Mouse (Mus musculus) limb, embryonic 12.5 days (tissue): ENCODE data around the gene Gm28305. TPM values are rescaled to one million over a fixed set of nuclear protein-coding genes. Genes with fewer than 3 reads are reported as not detected.

Experiments used
- ATAC-seq: fragments of 200-750 bp; cut with Nextera tagmentation; 2 replicates; pipeline ENCODE4 v1.8.0; 2017; ENCODE audit warnings: low read depth, moderate TSS enrichment; ENCODE audit not compliant: insufficient number of reproducible peaks, insufficient read depth, low FRiP score, low TSS enrichment
- H3K27ac ChIP-seq: fragments of 300-500 bp; sonication (generic); 2 replicates; pipeline ENCODE4 v1.5.1; 2016; ENCODE audit warnings: mild to moderate bottlenecking, moderate library complexity
- H3K27me3 ChIP-seq: fragments of 300-500 bp; sonication (generic); 2 replicates; pipeline ENCODE4 v1.6.1; 2016; ENCODE audit warnings: mild to moderate bottlenecking, moderate library complexity
- H3K36me3 ChIP-seq: fragments of 300-500 bp; sonication (generic); 2 replicates; pipeline ENCODE4 v1.6.1; 2016; ENCODE audit warnings: mild to moderate bottlenecking, moderate library complexity
- H3K4me1 ChIP-seq: fragments of 300-500 bp; sonication (generic); replicated peaks from 2 replicates; pipeline ENCODE4 v1.6.1; 2016
- H3K4me2 ChIP-seq: fragments of 300-500 bp; sonication (generic); 2 replicates; pipeline ENCODE4 v1.6.1; 2016; ENCODE audit warnings: mild to moderate bottlenecking, moderate library complexity
- H3K4me3 ChIP-seq: fragments of 300-500 bp; sonication (generic); replicated peaks from 2 replicates; pipeline ENCODE4 v1.5.1; 2016; ENCODE audit warnings: mild to moderate bottlenecking
- H3K9ac ChIP-seq: fragments of 300-500 bp; sonication (generic); replicated peaks from 2 replicates; pipeline ENCODE4 v1.6.1; 2016; ENCODE audit warnings: mild to moderate bottlenecking, moderate library complexity
- H3K9me3 ChIP-seq: fragments of 300-500 bp; sonication (generic); 2 replicates; pipeline ENCODE4 v1.6.1; 2016; ENCODE audit warnings: mild to moderate bottlenecking, moderate library complexity
- WGBS: fragments of 180-500 bp; shearing (Covaris S2); methylation state at CpG from one replicate; pipeline ENCODE4 v1.1.7; 2016; 5-methylcytosine and 5-hydroxymethylcytosine counted together
- polyA plus RNA-seq: library from polyadenylated mRNA; unstranded; fragments of >200 nt; fragmentation: Nextera tagmentation; extraction: Ambion mirVana; gene quantifications from 2 replicates; pipeline ENCODE4 v1.2.1, GENCODE M21; 2016

The Gm28305 gene
- polyA plus RNA-seq, 1 experiment from 2014 or later = not detected

GRCm38 (mm10) chr9:104101458-104101857 is 61.0 kb downstream of the Gm28305 start:
- Histone ChIP-seq H3K9me3 (no peaks in the 10 kb centered on the region), H3K9ac (no peak overlapping the region), H3K27me3 (no peaks in the 10 kb centered on the region), H3K4me1 (no peaks in the 10 kb centered on the region), H3K4me3 (no peak overlapping the region), H3K36me3 (peaks cover 4% of the 10 kb centered on the region; the same call in 1 of the 2 replicates), H3K27ac (no peak overlapping the region), H3K4me2 (no peak overlapping the region)
- no peak for ATAC-seq
- 34% methylated on average over 3 of the region's 3 CpGs for WGBS

- 38% methylated on average over 6 of the region's 6 CpGs for WGBS
- no peak overlapping the region for H3K4me2 ChIP-seq
- H3K4me1 ChIP-seq = no peaks in the 10 kb centered on the region
- no peak overlapping the region for H3K9ac ChIP-seq
- no peaks in the 10 kb centered on the region for H3K9me3 ChIP-seq
- peaks cover 4% of the 10 kb centered on the region; the same call in 1 of the 2 replicates for H3K36me3 ChIP-seq
- no peaks in the 10 kb centered on the region for H3K27me3 ChIP-seq
- no peak overlapping the region for H3K27ac ChIP-seq
- no peak overlapping the region for H3K4me3 ChIP-seq
- no peak for ATAC-seq
Observed at GRCm38 (mm10) chr9:104102301-104102700, 61.8 kb downstream of the Gm28305 start.

- H3K9ac ChIP-seq = no peak overlapping the region
- WGBS = 49% methylated on average over 2 of the region's 2 CpGs
- no peak overlapping the region for H3K4me2 ChIP-seq
- H3K27me3 ChIP-seq = no peaks in the 10 kb centered on the region
- no peak overlapping the region for H3K27ac ChIP-seq
- peaks cover 4% of the 10 kb centered on the region; the same call in 1 of the 2 replicates for H3K36me3 ChIP-seq
- ATAC-seq = no peak
- H3K4me1 ChIP-seq = no peaks in the 10 kb centered on the region
- H3K4me3 ChIP-seq = no peak overlapping the region
- no peaks in the 10 kb centered on the region for H3K9me3 ChIP-seq
Observed at GRCm38 (mm10) chr9:104102901-104103300, 62.4 kb downstream of the Gm28305 start.

GRCm38 (mm10) chr9:104104986-104105385 is 64.5 kb downstream of the Gm28305 start:
- no peak overlapping the region for H3K27ac ChIP-seq
- no peaks in the 10 kb centered on the region for H3K9me3 ChIP-seq
- no peaks in the 10 kb centered on the region for H3K27me3 ChIP-seq
- H3K36me3 ChIP-seq = no peaks in the 10 kb centered on the region
- no peak for ATAC-seq
- no peak overlapping the region for H3K9ac ChIP-seq
- H3K4me1 ChIP-seq = no peaks in the 10 kb centered on the region
- H3K4me3 ChIP-seq = no peak overlapping the region
- no peak overlapping the region for H3K4me2 ChIP-seq
- WGBS = 86% methylated on average over 2 of the region's 2 CpGs

GRCm38 (mm10) chr9:104106930-104107329 is 66.5 kb downstream of the Gm28305 start:
- Histone ChIP-seq H3K4me1 (no peaks in the 10 kb centered on the region), H3K9me3 (peaks cover 9% of the 10 kb centered on the region; the same call in 1 of the 2 replicates), H3K4me3 (no peak overlapping the region), H3K9ac (no peak overlapping the region), H3K4me2 (no peak overlapping the region), H3K27ac (no peak overlapping the region), H3K36me3 (no peaks in the 10 kb centered on the region), H3K27me3 (no peaks in the 10 kb centered on the region)
- ATAC-seq = no peak
- WGBS = 76% methylated on average over 9 of the region's 9 CpGs

GRCm38 (mm10) chr9:104107482-104107881 is 67.0 kb downstream of the Gm28305 start:
- 84% methylated on average over 6 of the region's 6 CpGs for WGBS
- Histone ChIP-seq H3K36me3 (no peaks in the 10 kb centered on the region), H3K4me1 (no peaks in the 10 kb centered on the region), H3K4me2 (no peak overlapping the region), H3K4me3 (no peak overlapping the region), H3K27me3 (no peaks in the 10 kb centered on the region), H3K27ac (no peak overlapping the region), H3K9me3 (peaks cover 15% of the 10 kb centered on the region; the same call in 1 of the 2 replicates), H3K9ac (no peak overlapping the region)
- ATAC-seq = no peak

GRCm38 (mm10) chr9:104108571-104109143 is 68.2 kb downstream of the Gm28305 start:
- 85% methylated on average over 2 of the region's 2 CpGs for WGBS

GRCm38 (mm10) chr9:104109151-104109550 is 68.7 kb downstream of the Gm28305 start:
- no peaks in the 10 kb centered on the region for H3K36me3 ChIP-seq
- H3K27ac ChIP-seq = no peak overlapping the region
- no peak for ATAC-seq
- no peaks in the 10 kb centered on the region for H3K4me1 ChIP-seq
- no peaks in the 10 kb centered on the region for H3K27me3 ChIP-seq
- H3K4me2 ChIP-seq = no peak overlapping the region
- no peak overlapping the region for H3K4me3 ChIP-seq
- H3K9ac ChIP-seq = no peak overlapping the region
- 85% methylated on average over 5 of the region's 5 CpGs for WGBS
- peaks cover 16% of the 10 kb centered on the region; the same call in 1 of the 2 replicates for H3K9me3 ChIP-seq

More at GRCm38 (mm10) chr9:104108571-104109143, 68.2 kb downstream of the Gm28305 start:
- ATAC-seq = no peak
- Histone ChIP-seq H3K9me3 (peaks cover 16% of the 10 kb centered on the region; the same call in 1 of the 2 replicates), H3K27me3 (no peaks in the 10 kb centered on the region), H3K27ac (no peak overlapping the region), H3K9ac (no peak overlapping the region), H3K4me3 (no peak overlapping the region), H3K4me2 (no peak overlapping the region), H3K36me3 (no peaks in the 10 kb centered on the region), H3K4me1 (no peaks in the 10 kb centered on the region)

GRCm38 (mm10) chr9:104123101-104123500 is 82.6 kb downstream of the Gm28305 start:
- Histone ChIP-seq H3K9ac (no peak overlapping the region), H3K9me3 (no peaks in the 10 kb centered on the region), H3K4me1 (peaks cover 15% of the 10 kb centered on the region), H3K27ac (0 out of 2 replicates have a peak overlapping the region, but pooled peaks have one; percentile 14), H3K4me2 (no peak overlapping the region), H3K27me3 (no peaks in the 10 kb centered on the region), H3K4me3 (no peak overlapping the region), H3K36me3 (no peaks in the 10 kb centered on the region)
- WGBS = 77% methylated on average over 5 of the region's 5 CpGs
- ATAC-seq = no peak

GRCm38 (mm10) chr9:104123622-104124021 is 83.2 kb downstream of the Gm28305 start:
- Histone ChIP-seq H3K4me2 (no peak overlapping the region), H3K9ac (no peak overlapping the region), H3K36me3 (no peaks in the 10 kb centered on the region), H3K4me1 (peaks cover 11% of the 10 kb centered on the region), H3K4me3 (no peak overlapping the region), H3K9me3 (no peaks in the 10 kb centered on the region), H3K27ac (no peak overlapping the region), H3K27me3 (no peaks in the 10 kb centered on the region)
- 42% methylated on average over 5 of the region's 5 CpGs for WGBS
- no peak for ATAC-seq
